Comparison of ENCODE assay signal across 33 mouse cellular contexts in genomic region chr7:130629999-130630398, GRCm38 (mm10). TPM values are rescaled to one million over a fixed set of nuclear protein-coding genes. Genes with fewer than 3 reads are reported as not detected.
"Had no signal": no experiment of that assay in that cellular context is flagged by ENCODE, and none has a peak within 500 bp of the region (broad histone marks: within the 10 kb centered on the region; RNA-seq: fewer than 3 reads in every experiment).

No protein-coding gene starts in this region.

- H3K4me1 ChIP-seq: midbrain, embryonic 15.5 days; neural tube, embryonic 12.5 days had no signal

- H3K9ac ChIP-seq: limb, embryonic 12.5 days; limb, embryonic 13.5 days; limb, embryonic 15.5 days; liver, embryonic 12.5 days; liver, embryonic 13.5 days; liver, embryonic 14.5 days; liver, embryonic 15.5 days; liver, postnatal 0 days; lung, embryonic 14.5 days; lung, embryonic 15.5 days; midbrain, embryonic 12.5 days; midbrain, embryonic 13.5 days; midbrain, embryonic 15.5 days; neural tube, embryonic 12.5 days; neural tube, embryonic 13.5 days had no signal

- H3K36me3 ChIP-seq: limb, embryonic 10.5 days; limb, embryonic 12.5 days; limb, embryonic 13.5 days; limb, embryonic 15.5 days; liver, embryonic 12.5 days; liver, embryonic 13.5 days; liver, embryonic 15.5 days; lung, embryonic 15.5 days; midbrain, embryonic 10.5 days; midbrain, embryonic 12.5 days; midbrain, embryonic 13.5 days; midbrain, embryonic 15.5 days; neural tube, embryonic 12.5 days; neural tube, embryonic 13.5 days had no signal

- H3K4me2 ChIP-seq: limb, embryonic 12.5 days; limb, embryonic 13.5 days; limb, embryonic 15.5 days; liver, embryonic 11.5 days; liver, embryonic 12.5 days; liver, embryonic 13.5 days; liver, embryonic 15.5 days; lung, embryonic 14.5 days; lung, embryonic 15.5 days; midbrain, embryonic 11.5 days; midbrain, embryonic 12.5 days; midbrain, embryonic 13.5 days; midbrain, embryonic 15.5 days; neural tube, embryonic 12.5 days; neural tube, embryonic 13.5 days had no signal

- H3K9me3 ChIP-seq: limb, embryonic 10.5 days; limb, embryonic 12.5 days; limb, embryonic 13.5 days; limb, embryonic 15.5 days; liver, embryonic 12.5 days; liver, embryonic 13.5 days; liver, embryonic 15.5 days; lung, embryonic 15.5 days; megakaryocyte, embryonic 14.5 days; midbrain, embryonic 10.5 days; midbrain, embryonic 12.5 days; midbrain, embryonic 13.5 days; midbrain, embryonic 15.5 days; neural tube, embryonic 12.5 days; neural tube, embryonic 13.5 days had no signal

- H3K4me3 ChIP-seq: limb, embryonic 10.5 days; limb, embryonic 12.5 days; limb, embryonic 13.5 days; limb, embryonic 15.5 days; liver, embryonic 12.5 days; liver, embryonic 13.5 days; liver, embryonic 15.5 days; lung, embryonic 15.5 days; megakaryocyte, embryonic 14.5 days; midbrain, embryonic 10.5 days; midbrain, embryonic 12.5 days; midbrain, embryonic 13.5 days; midbrain, embryonic 15.5 days; myocyte; neural tube, embryonic 12.5 days; neural tube, embryonic 13.5 days had no signal

- H3K27ac ChIP-seq: limb, embryonic 10.5 days; limb, embryonic 12.5 days; limb, embryonic 13.5 days; limb, embryonic 15.5 days; liver, embryonic 12.5 days; liver, embryonic 13.5 days; liver, embryonic 14.5 days; liver, embryonic 15.5 days; lung, embryonic 15.5 days; macrophage; midbrain, embryonic 10.5 days; midbrain, embryonic 12.5 days; midbrain, embryonic 13.5 days; midbrain, embryonic 15.5 days; neural tube, embryonic 12.5 days; neural tube, embryonic 13.5 days had no signal

- DNase-seq: left cerebral cortex, postnatal 4 days; liver; liver, embryonic 13.5 days; liver, postnatal 0 days; lung, adult 18-20 months; lung, adult 2 months; lung, embryonic 14.5 days; lung, postnatal 10 days; lung, postnatal 14 days; lung, postnatal 36 days; lung, postnatal 4 days; midbrain, embryonic 14.5 days had no signal

- H3K27me3 ChIP-seq: limb, embryonic 12.5 days; limb, embryonic 13.5 days; limb, embryonic 15.5 days; liver, embryonic 12.5 days; liver, embryonic 15.5 days; lung, embryonic 15.5 days; midbrain, embryonic 13.5 days; midbrain, embryonic 15.5 days; neural tube, embryonic 12.5 days; neural tube, embryonic 13.5 days had no signal

- ATAC-seq: liver, embryonic 12.5 days; liver, postnatal 0 days; lung, postnatal 0 days; midbrain, embryonic 13.5 days; midbrain, embryonic 15.5 days had no signal

RNA-seq across cellular contexts. Expression of gene Tacc2, which starts 52.8 kb away (rescaled TPM):
- total RNA-seq: monocyte, adult 5-6 weeks had no signal
